Mouse (Mus musculus): ENCODE results near the gene Cst7. TPM values are rescaled to one million over a fixed set of nuclear protein-coding genes. Genes with fewer than 3 reads are reported as not detected.

Gene Cst7
- total RNA-seq, 2 experiments from 2014 or later, result not detected

GRCm38 (mm10) chr2:150621698-150622097, 51.5 kb downstream of the Cst7 start:
- intact Hi-C loops (cut with DNase I), result no loop called here
- no peak for DNase-seq (ENCODE audit: low spot score in 2 of 2)

GRCm38 (mm10) chr2:150623957-150624356, 53.7 kb downstream of the Cst7 start:
- intact Hi-C loops (cut with DNase I), result no loop called here

DNA sequence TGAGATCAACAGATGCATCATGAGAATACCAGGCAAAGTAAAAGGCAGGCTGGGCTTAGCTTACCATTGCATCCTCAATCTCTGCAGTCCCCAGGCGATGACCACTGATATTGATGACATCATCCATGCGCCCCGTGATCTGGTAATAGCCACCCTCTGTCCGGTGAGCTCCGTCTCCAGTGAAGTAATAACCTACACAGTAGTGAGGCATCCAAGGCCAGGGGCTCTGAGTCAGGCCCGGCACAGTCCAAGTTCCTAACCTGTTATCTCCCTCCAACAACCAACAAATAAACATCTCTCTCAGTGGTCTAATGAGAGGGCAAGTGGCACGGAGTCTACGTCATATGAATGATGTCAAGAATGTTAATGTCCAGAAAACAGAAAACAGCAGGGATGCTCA, 54.7 kb downstream of the Cst7 start:
- DNase-seq (ENCODE audit: low spot score in 2 of 2), result no peak
- intact Hi-C loops (cut with DNase I), result no loop called here

More at GRCm38 (mm10) chr2:150623957-150624356, 53.7 kb downstream of the Cst7 start:
- DNase-seq (ENCODE audit: low spot score in 2 of 2), result no peak

DNA sequence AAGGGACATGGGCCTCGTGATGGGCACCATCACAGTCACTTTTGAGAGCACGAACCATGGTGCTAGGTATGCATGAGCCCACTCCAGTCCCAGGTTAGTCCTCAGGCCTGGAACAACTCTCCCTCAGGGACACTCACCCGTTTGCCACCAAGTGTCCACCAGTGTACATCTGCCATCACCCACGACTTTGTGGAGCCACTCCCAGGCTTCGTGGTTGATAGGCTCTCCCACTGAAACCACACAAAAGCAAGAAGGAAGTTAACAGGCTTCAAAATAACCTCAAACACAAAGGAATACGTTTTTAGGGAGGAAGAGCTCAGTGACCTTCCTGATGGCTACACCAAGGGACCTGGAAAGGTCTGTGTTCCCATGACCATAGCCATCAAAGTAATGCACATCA, 56.9 kb downstream of the Cst7 start:
- DNase-seq (ENCODE audit: low spot score in 2 of 2), result no peak
- intact Hi-C loops (cut with DNase I), result no loop called here

Other genes with a start within 250 kb of the Cst7 start
- 1 to 10 TPM in 1 of 2 experiments, not detected in 1; 2.7 TPM for gene Gm10130, start 246.7 kb upstream of the Cst7 start, total RNA-seq (2021)
- 1 to 10 TPM; 6.6 to 8.9 TPM for gene 3300002I08Rik, start 207.7 kb upstream of the Cst7 start, total RNA-seq (2021)
- 1 to 10 TPM; 7.3 to 7.9 TPM for gene Zfp442, start 118.9 kb upstream of the Cst7 start, total RNA-seq (2021)
- gene Zfp345, start 85.3 kb upstream of the Cst7 start, total RNA-seq (2021), result under 1 TPM; 0.16 to 0.30 TPM
- gene Apmap, start 38.2 kb downstream of the Cst7 start, total RNA-seq (2021), result 10 to 100 TPM; 54.3 to 57.0 TPM
- gene Acss1, start 98.1 kb downstream of the Cst7 start, total RNA-seq (2021), result 10 to 100 TPM; 16.5 to 20.4 TPM
- gene Vsx1, start 118.9 kb downstream of the Cst7 start, total RNA-seq (2021), result not detected
- 10 to 100 TPM; 49.3 to 53.1 TPM for gene Entpd6, start 178.6 kb downstream of the Cst7 start, total RNA-seq (2021)
- 100 to 1,000 TPM; 112 to 116 TPM for gene Pygb, start 216.3 kb downstream of the Cst7 start, total RNA-seq (2021)